Mouse (Mus musculus) CH12.LX (cell line): ENCODE data around the gene Fn1. TPM values are rescaled to one million over a fixed set of nuclear protein-coding genes. Genes with fewer than 3 reads are reported as not detected.

Experiments used
- DNase-seq: peaks from one replicate; pipeline ENCODE4 v3.0.0-alpha.2; 2013; ENCODE audit errors: extremely low read depth
- H3K27ac ChIP-seq: 2 replicates; pipeline ENCODE4 v1.5.1; 2012; ENCODE audit warnings: low read depth, mild to moderate bottlenecking, control low read depth, moderate library complexity; ENCODE audit not compliant: insufficient read depth
- H3K27me3 ChIP-seq: replicated peaks from 2 replicates; pipeline ENCODE3; 2012; ENCODE audit warnings: inconsistent platforms
- H3K36me3 ChIP-seq, 2 experiments: replicated peaks in 1 of 2; 2 replicates each; pipeline versions ENCODE3 to v1.6.1; 2012; ENCODE audit warnings: inconsistent platforms in 1 of 2, low read length in 1 of 2, mild to moderate bottlenecking in 1 of 2, mixed read lengths in 1 of 2, moderate library complexity in 1 of 2; ENCODE audit not compliant: control insufficient read depth in 1 of 2, insufficient read depth in 1 of 2
- H3K4me1 ChIP-seq, 2 experiments: 2 replicates each; pipeline ENCODE4 v1.6.1; 2012; ENCODE audit warnings: inconsistent platforms in 1 of 2, moderate library complexity in 1 of 2; ENCODE audit not compliant: insufficient read depth in 2 of 2, control insufficient read depth in 1 of 2
- H3K4me2 ChIP-seq: 2 replicates; pipeline ENCODE4 v1.6.1; 2012; ENCODE audit warnings: low read depth, mild to moderate bottlenecking, control low read depth; ENCODE audit not compliant: poor library complexity, insufficient read depth, severe bottlenecking
- H3K4me3 ChIP-seq, 3 experiments: fragments of 150-350 bp in 1 of 3; sonication (generic) in 1 of 3; replicated peaks in 1 of 3; 2 replicates each; pipeline versions ENCODE3 to v1.5.1; 2011 to 2012; ENCODE audit warnings: low read depth in 2 of 3, low read length in 2 of 3, mild to moderate bottlenecking in 2 of 3, moderate library complexity in 2 of 3, control low read depth in 1 of 3, improper control_type of control experiment in 1 of 3, inconsistent platforms in 1 of 3, mixed read lengths in 1 of 3; ENCODE audit not compliant: poor library complexity in 1 of 3
- H3K79me2 ChIP-seq: replicated peaks from 2 replicates; pipeline ENCODE4 v1.6.1; 2012; ENCODE audit warnings: mild to moderate bottlenecking, moderate library complexity; ENCODE audit not compliant: control insufficient read depth, poor library complexity, insufficient read depth, severe bottlenecking; ENCODE audit errors: extremely low read depth
- H3K9ac ChIP-seq: 2 replicates; pipeline ENCODE4 v1.6.1; 2012; ENCODE audit warnings: low read depth, mild to moderate bottlenecking, control low read depth, moderate library complexity; ENCODE audit not compliant: insufficient read depth
- H3K9me3 ChIP-seq: replicated peaks from 2 replicates; pipeline ENCODE3; 2012; ENCODE audit warnings: low read length, inconsistent platforms, mixed read lengths
- BHLHE40 ChIP-seq: IDR thresholded peaks from 2 replicates; pipeline ENCODE4 v1.6.1; 2011; ENCODE audit warnings: mild to moderate bottlenecking, low read depth, low read length, improper control_type of control experiment
- ETS1 ChIP-seq: conservative IDR thresholded peaks from 2 replicates; pipeline ENCODE4 v1.6.1; 2012; ENCODE audit warnings: low read depth, mild to moderate bottlenecking, inconsistent platforms, low read length, improper control_type of control experiment, moderate library complexity
- KAT2A ChIP-seq: IDR thresholded peaks from 2 replicates; pipeline ENCODE4 v1.6.1; 2012; ENCODE audit warnings: low read length, improper control_type of control experiment, inconsistent platforms; ENCODE audit not compliant: insufficient replicate concordance
- MAX ChIP-seq: IDR thresholded peaks from 2 replicates; pipeline ENCODE4 v1.6.1; 2011; ENCODE audit warnings: low read length, improper control_type of control experiment
- POLR2AphosphoS2 ChIP-seq: IDR thresholded peaks from 2 replicates; pipeline ENCODE4 v1.6.1; 2011; ENCODE audit warnings: low read depth, low read length, improper control_type of control experiment
- RAD21 ChIP-seq: IDR thresholded peaks from 2 replicates; pipeline ENCODE4 v1.6.1; 2011; ENCODE audit warnings: low read depth, mild to moderate bottlenecking, low read length, improper control_type of control experiment, moderate library complexity
- SIN3A ChIP-seq: IDR thresholded peaks from 2 replicates; pipeline ENCODE4 v1.6.1; 2012; ENCODE audit warnings: low read length, improper control_type of control experiment, inconsistent platforms
- SMC3 ChIP-seq: IDR thresholded peaks from 2 replicates; pipeline ENCODE4 v1.6.1; 2011; ENCODE audit warnings: low read depth, low read length, improper control_type of control experiment
- ZMIZ1 ChIP-seq: IDR thresholded peaks from 2 replicates; pipeline ENCODE4 v1.6.1; 2012; ENCODE audit warnings: low read depth, mild to moderate bottlenecking, inconsistent platforms, low read length, improper control_type of control experiment
- ZNF384 ChIP-seq: IDR thresholded peaks from 2 replicates; pipeline ENCODE4 v1.6.1; 2012; ENCODE audit warnings: low read depth, low read length, improper control_type of control experiment, inconsistent platforms
- dilution Hi-C: fragments of 300-500 bp; cut with MboI; formaldehyde crosslinking; loops from 2 replicates; pipeline ENCODE4 v1.14.3; 2020; ENCODE audit warnings: low sequenced_read_pairs; ENCODE audit not compliant: extremely low pct_unique_long_range_greater_than_20kb, extremely low pct_ligation_motif_present
- in situ Hi-C: fragments of 300-500 bp; cut with MboI; formaldehyde crosslinking; loops from 3 replicates; pipeline ENCODE4 v1.14.3; 2019; ENCODE audit warnings: low sequenced_read_pairs, low pct_ligation_motif_present, low pct_unique_long_range_greater_than_20kb, mixed read lengths
- polyA plus RNA-seq: library from polyadenylated mRNA; unstranded; fragments of >175 nt; gene quantifications from 2 replicates; pipeline ENCODE4 v1.2.1, GENCODE M21; 2012; ENCODE audit warnings: low read depth; ENCODE audit not compliant: insufficient read length
- total RNA-seq, 2 experiments: library from RNA; depleted of rRNA; stranded (reverse); fragments of 300-350 nt in 1 of 2; fragments of >200 nt in 1 of 2; gene quantifications; 2 replicates each; pipeline ENCODE4 v1.2.3; 2012 to 2014

The Fn1 gene
- 0.13 and 0.17 TPM in 2 replicates for total RNA-seq (2012; rRNA removed)
- total RNA-seq (2014; rRNA removed) = not detected in 2 replicates
- polyA plus RNA-seq = 0.20 and 0.49 TPM in 2 replicates

- Histone ChIP-seq H3K36me3 (no peaks in the 10 kb centered on the region), H3K27ac (no peak within 1 kb of the TSS), H3K4me1 (peaks cover 0 to 7% of the 10 kb centered on the region in 2 experiments; a peak in 2 of 4 replicates), H3K4me3 (no peak within 1 kb of the TSS), H3K9me3 (no peaks in the 10 kb centered on the region), H3K4me2 (no peak within 1 kb of the TSS), H3K27me3 (no peaks in the 10 kb centered on the region), H3K9ac (no peak within 1 kb of the TSS), H3K79me2 (no peaks in the 10 kb centered on the region)
- dilution Hi-C loops = no loop called here
- in situ Hi-C loops = no loop called here
- no peak for TF ChIP-seq RAD21
- no peak for TF ChIP-seq ZNF384
- TF ChIP-seq SIN3A = no peak
- TF ChIP-seq SMC3 = no peak
- no peak for TF ChIP-seq BHLHE40
- TF ChIP-seq KAT2A = no peak
- TF ChIP-seq ZMIZ1 = no peak
- no peak for TF ChIP-seq MAX
- TF ChIP-seq POLR2AphosphoS2 = no peak
- DNase-seq = no peak
Observed at GRCm38 (mm10) chr1:71652551-71653399, at the start of gene Fn1. Fn1 (minus strand) TSS chr1:71653200.

- no peaks in the 10 kb centered on the region for H3K9me3 ChIP-seq
- no peak overlapping the region for H3K27ac ChIP-seq
- no peaks in the 10 kb centered on the region for H3K79me2 ChIP-seq
- no peaks in the 10 kb centered on the region for H3K27me3 ChIP-seq
- no peaks in the 10 kb centered on the region for H3K36me3 ChIP-seq
- peaks cover 0 to 5% of the 10 kb centered on the region in 2 experiments; a peak in 1 of 4 replicates for H3K4me1 ChIP-seq
- no peak overlapping the region for H3K4me3 ChIP-seq
- H3K9ac ChIP-seq = no peak overlapping the region
- dilution Hi-C loops (no loop called here), in situ Hi-C loops (no loop called here)
- no peak overlapping the region for H3K4me2 ChIP-seq
- TF ChIP-seq ETS1 = no peak
- TF ChIP-seq POLR2AphosphoS2 = no peak
- DNase-seq = no peak
Observed at GRCm38 (mm10) chr1:71696093-71696492, 43.1 kb upstream of the Fn1 start.
